Mouse (Mus musculus) thymus, postnatal 25 days (tissue): Measurements from ENCODE around the gene Fam234b.
A peak's percentile ranks its signal among the peaks of the same experiment; 100 is the strongest.

ENCODE experiments used
- DNase-seq: peaks from one replicate; pipeline ENCODE4 v3.0.0; 2022

The Fam234b gene

GRCm38 (mm10) chr6:135187076-135187917 is 10.5 kb upstream of the Fam234b start:
- no peak for DNase-seq

DNA sequence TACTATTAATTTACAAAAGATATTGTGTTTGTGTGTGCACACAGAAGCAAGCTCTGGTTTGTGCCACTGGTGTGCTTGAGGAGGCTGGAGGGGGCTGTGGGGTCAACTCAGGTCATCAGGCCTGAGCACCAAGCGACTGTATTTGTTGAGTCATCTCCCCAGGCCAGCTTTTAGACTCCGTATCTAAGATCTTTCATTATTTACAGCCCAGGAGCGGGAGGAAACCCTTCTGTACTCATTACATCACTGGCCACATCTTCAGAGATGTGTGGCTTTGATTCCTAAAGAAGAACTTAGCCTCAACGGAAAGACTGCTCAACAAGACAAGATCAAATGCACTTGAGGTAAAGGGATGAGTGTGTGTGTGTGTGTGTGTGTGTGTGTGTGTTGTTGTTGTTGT is 9.1 kb upstream of the Fam234b start:
- no peak for DNase-seq

DNA sequence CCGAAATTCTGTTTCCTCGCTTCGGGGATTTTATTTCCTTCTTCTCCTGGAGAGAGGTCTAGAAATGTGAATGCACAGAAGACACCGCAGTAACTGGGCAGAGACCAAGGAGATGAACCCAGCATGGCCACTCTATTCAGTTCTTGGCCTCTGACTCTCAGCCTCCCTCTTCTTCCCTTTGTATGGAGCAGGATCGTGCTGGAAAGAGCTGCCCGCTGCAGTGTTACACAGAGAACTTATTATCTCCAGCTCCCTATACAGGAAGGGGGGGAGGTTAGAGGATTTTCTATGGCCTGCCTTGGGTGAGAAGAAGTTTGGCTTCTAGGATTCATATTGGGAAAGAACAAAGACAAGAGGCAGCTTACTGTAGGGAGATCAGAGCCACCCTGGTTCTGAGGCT is 7.7 kb upstream of the Fam234b start:
- DNase-seq = no peak

- no peak for DNase-seq
Measured at GRCm38 (mm10) chr6:135191906-135192305, 5.9 kb upstream of the Fam234b start.

DNA sequence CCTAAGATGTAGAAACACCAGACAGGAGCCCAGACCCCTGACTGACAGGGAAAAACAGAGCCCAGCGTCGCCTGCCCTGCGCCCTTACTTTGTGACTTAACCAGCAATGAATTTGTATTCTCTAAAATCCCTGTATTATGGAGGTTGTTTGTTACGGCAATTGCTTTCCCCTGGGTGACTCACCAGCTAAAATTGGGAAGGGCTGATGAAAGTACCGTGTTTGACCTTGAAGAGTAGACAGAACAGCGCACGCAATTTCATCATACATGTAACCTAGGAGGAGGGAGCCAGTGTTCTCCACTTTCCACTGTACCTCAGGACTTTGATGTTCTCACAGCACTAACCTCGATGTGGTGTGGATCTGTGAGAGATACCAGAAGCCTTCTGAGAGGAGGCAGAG is 4.8 kb upstream of the Fam234b start:
- no peak for DNase-seq

- DNase-seq = no peak
Measured at GRCm38 (mm10) chr6:135193733-135194132, 4.0 kb upstream of the Fam234b start.

- DNase-seq = no peak
Measured at GRCm38 (mm10) chr6:135194907-135195306, 2.9 kb upstream of the Fam234b start.

GRCm38 (mm10) chr6:135196707-135197106 is 1.1 kb upstream of the Fam234b start:
- no peak for DNase-seq

DNA sequence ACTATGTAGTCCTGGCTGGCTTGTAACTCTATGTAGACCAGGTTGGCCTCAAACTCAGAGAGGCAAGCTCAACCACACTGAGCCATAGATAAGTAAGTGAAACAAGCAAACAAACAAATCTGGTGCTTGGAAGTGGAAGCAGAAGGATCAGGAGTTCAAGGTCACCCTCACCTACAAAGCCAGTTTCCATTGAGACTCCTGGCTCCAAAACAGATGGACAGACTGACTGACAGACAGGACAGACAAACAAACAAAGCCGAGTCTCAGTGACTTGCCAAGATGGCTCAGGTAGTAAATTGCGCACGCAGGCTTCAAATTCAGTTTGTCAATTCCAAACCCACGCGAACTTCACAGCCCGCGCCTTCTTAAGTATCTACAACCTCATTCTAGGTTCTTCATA is 331 bp upstream of the Fam234b start:
- no peak for DNase-seq

DNA sequence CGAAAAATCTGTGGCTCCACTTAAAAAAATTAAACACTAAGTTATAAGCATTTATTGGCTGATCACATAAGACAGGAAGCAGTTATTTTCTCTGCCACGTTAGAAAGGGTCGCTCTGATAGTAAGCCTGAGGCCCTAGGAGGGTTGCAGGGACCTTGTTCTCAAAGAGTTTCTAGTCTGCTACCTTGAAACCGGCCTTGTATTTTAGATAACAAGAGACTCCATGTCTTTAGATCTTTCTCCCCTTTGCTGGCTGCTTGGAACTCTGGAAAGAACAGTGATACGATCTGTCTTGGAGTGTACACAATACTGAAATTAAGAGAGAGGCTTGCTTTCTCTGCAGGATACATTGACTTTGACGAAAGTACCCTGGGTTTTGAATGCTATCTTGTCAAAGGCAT is 949 bp downstream of the Fam234b start:
- DNase-seq = no peak

DNA sequence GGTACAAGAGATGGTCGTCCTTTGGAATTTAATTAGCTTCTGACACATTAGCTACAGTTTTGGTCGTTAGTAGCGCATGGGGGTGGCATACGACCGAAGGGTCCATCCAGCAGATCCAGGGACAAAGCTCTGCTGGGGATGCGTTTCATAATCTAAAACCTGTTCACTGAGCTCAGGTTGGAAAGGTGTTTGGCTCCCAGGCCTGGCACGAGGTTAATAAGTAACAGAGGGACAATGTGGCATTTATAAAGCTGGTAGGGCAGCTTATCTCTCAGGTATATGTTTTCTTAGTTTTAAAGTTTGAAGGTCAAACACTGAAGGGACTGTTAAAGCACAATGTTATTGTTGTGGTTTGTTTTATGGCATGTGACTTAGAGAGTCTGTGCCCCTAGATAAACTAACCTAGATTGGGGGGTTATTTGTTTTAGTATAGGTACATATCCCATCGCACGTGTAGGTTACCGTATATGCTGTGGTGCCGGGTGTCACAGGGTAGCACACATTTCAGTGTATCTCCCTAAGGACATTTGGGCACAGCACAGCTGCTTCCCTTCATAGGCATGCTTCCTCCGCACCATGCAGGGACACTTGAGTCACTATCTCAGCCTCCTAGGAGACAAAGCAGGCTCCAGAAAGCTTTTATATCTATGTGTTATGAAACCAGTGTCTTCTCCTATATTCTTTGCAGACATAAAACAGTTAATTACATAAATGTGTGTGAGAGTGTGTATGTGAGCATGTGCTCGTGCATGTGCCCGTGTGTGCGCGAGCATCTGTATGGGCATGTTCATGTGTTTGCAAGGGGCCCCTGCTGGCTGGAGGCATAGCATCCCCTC is 2.6 kb downstream of the Fam234b start:
- DNase-seq = no peak

- DNase-seq = no peak
Measured at GRCm38 (mm10) chr6:135202668-135203067, 4.9 kb downstream of the Fam234b start.

- DNase-seq = no peak
Measured at GRCm38 (mm10) chr6:135203737-135204136, 6.0 kb downstream of the Fam234b start.

DNA sequence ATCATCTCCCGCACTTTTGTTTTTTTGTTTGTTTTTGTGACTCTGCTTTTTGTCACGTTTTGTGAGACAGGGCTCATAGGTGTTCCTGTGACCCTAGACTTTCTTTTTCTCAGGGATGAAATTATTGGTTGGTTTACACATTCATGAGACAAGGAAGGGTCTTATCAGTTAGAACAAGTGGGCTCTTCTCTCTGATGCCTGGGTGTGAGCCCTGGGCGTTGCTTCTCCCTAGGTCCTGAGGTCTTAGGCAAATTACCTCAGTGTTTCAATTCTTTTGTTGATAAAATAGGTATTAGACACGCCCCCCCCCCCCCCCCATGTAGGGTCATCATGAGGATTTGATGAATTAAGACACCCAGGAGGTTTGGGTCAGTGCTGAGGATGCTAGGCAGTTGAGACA is 7.1 kb downstream of the Fam234b start:
- DNase-seq = no peak

DNA sequence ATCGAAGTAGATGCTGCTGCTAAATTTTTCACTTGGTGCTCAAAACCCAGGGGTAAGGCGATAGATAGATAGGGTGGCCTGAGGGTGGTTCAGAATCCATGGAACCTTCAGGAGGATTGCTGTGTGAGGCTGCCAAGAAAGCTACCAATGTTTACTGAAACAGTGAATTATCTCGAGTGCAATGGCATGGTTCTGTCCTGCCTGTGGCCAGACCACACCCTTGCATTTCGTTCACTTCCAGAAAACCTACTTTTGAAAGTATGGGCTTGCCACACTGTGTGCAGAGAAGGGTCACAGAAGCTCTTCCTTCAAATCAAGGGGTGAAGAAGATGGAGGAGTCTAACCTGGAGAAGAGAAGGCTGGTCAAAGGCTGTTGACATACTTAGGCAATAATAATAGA is 8.0 kb downstream of the Fam234b start:
- DNase-seq = no peak

GRCm38 (mm10) chr6:135206909-135207308 is 9.1 kb downstream of the Fam234b start:
- DNase-seq = no peak

DNA sequence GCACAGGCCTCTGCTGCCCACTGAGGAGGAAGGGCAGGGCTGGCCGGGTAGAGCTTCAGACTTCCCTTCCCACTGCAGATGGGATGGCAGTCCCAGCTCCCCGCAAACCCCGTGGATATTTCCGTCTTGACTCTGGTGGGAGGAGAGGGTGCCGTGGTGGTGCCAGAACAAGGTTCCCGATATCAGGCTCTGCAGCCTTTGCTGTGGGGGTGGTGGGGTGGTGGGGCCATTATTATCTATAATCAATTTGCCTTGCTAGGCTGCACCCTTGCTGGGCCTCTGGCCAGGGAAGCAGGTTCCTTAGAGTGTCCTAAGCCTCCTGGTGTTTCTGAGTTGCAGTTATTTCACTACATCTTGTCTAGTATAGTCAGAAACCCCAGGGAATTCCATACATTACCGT is 13.4 kb downstream of the Fam234b start:
- no peak for DNase-seq

DNA sequence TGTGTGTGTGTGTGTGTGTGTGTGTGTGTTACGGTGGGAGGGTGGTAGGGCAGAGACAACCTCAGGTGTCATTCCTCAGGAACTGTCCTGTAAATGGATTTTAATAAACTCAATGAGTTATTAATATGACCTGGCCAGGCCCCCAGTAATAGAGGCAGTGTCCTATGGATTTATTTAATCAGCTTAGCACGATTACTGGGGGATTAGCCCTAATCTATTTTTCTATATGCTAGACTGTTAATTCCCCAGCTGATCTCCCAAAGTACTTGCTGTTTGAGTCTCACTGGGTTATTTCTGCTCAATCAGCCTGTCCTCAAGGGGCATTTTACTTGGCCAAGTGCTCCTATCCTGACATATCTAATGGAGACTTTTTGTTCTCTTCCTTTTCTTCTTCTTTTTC is 14.9 kb downstream of the Fam234b start:
- DNase-seq = no peak

- DNase-seq = peak; percentile 60
Measured at GRCm38 (mm10) chr6:135218330-135218729, 20.6 kb downstream of the Fam234b start.

DNA sequence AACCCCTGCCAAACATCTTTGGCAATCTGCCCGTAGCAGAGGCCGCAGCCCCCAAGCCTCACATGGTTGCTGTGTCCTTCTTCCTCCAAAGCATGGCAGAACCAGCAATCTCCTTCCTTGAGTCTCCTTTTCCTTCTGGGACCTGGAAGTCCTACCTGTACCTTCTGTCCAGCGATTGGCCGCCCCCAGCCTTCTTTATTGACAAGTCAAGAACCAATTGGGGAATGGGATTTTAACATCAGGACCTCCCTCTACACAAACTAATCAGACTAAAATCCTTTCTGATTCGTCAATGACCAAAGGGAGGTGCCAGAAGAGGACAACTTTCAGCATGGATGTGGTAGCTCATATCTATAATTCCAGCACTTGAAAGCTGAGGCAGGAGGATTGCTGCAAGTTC is 22.1 kb downstream of the Fam234b start:
- DNase-seq = no peak

DNA sequence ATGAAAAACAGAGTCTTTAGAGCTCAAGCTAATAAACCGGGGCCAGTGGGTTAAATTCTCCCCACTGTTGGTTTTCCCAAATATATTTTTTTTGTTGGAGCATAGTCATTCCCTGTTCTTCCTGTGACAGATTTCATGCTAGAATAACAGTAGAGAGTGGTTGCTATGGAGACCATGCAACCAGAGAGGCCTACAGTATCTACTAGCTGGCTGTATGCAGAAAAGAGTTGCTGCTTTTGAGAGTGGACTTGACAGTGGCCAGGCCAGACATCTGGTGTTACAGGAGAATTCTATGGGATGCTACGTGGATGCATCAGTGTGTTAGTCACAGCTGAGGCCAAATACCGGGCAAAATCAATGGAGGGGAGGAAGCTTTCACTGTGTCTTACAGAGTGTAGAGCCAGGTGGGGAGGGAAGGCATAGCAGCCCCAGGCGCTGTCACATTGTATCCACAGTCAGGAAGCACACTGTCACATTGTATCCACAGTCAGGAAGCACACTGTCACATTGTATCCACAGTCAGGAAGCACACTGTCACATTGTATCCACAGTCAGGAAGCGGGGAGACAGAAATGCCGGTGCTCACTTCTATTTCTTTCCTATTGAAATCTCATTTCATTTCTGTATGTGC is 26.1 kb downstream of the Fam234b start:
- no peak for DNase-seq

- DNase-seq = peak; percentile 29
Measured at GRCm38 (mm10) chr6:135228465-135228941, 30.7 kb downstream of the Fam234b start.

GRCm38 (mm10) chr6:135230586-135230985 is 32.8 kb downstream of the Fam234b start:
- no peak for DNase-seq
